Mouse (Mus musculus) cerebellum, adult 2 months (tissue): ENCODE data around the gene Spag16.

Source experiments
- CTCF ChIP-seq: fragments of 200-500 bp; IDR thresholded peaks from 2 replicates; pipeline ENCODE4 v1.5.1; 2011; ENCODE audit warnings: low read depth, mild to moderate bottlenecking, control low read depth, low read length, moderate library complexity, borderline replicate concordance; ENCODE audit not compliant: insufficient read depth
- POLR2A ChIP-seq: fragments of 200-500 bp; IDR thresholded peaks from 2 replicates; pipeline ENCODE4 v1.6.1; 2011; ENCODE audit warnings: low read length, control low read depth, borderline replicate concordance; ENCODE audit not compliant: insufficient read depth

DNA sequence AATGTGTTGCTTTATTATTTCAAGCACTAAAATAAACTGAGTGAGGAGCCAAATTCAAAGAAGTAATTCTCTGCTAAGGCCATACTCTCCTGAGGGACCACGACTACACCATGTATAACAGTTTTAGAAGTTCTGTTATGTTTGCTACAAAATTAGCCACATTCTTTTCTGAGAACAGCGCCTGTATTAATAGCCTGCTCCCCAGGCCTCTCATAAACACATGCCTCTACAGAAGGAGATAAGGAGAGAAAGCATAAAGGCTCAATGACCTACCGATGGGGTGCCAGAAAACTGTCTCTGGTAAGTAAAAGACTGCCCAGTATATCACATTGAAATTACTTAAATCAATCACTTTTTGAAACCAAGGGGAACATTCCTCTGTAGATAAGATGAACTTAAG lies 877.2 kb downstream of the Spag16 start:
- TF ChIP-seq CTCF (no peak), POLR2A (no peak)
